Mouse (Mus musculus) adrenal gland, adult (tissue): ENCODE measurements around the gene Hopx.
"Not testable (repeated sequence)": the region's sequence is repeated elsewhere in the genome, so short reads cannot be mapped to it uniquely, and the experiment has no call there.

Experiments
- DNase-seq, 2 experiments: peaks; one replicate each; pipeline ENCODE4 v3.0.0; 2022 to 2023; ENCODE audit warnings: low spot score in 1 of 2; ENCODE audit not compliant: inconsistent age in 2 of 2

Gene Hopx

GRCm38 (mm10) chr5:77100691-77101090 lies 14.2 kb downstream of the Hopx start:
- DNase-seq = no peak

GRCm38 (mm10) chr5:77099997-77100380 lies 14.9 kb downstream of the Hopx start:
- peak in 1 of 2 experiments; percentile 28 for DNase-seq

- DNase-seq = no peak
Measured at GRCm38 (mm10) chr5:77099317-77099996, 15.5 kb downstream of the Hopx start.

DNA sequence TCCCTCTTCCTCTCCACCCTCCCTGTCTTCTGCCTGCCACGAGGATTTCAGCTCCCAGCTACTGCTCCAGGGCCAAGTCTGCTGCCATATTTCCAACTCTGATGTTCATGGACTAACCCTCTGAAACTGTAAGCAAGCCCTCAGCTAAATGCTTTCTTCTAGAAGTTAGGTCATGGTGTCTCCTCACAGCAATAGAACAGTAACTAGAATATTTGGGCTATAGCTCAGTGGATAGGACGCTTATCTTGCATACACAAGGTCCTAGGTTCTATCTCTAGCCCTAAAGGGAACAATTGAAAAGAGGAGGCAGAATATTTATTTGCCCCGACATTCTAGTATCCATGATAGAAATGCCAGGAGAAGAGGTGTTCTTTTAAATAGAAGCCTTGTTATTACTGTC lies 16.0 kb downstream of the Hopx start:
- no peak for DNase-seq

- DNase-seq = peak in 1 of 2 experiments; percentile 39
Measured at GRCm38 (mm10) chr5:77097686-77098085, 17.2 kb downstream of the Hopx start.

GRCm38 (mm10) chr5:77096194-77096593 lies 18.7 kb downstream of the Hopx start:
- not testable (repeated sequence) for DNase-seq

DNA sequence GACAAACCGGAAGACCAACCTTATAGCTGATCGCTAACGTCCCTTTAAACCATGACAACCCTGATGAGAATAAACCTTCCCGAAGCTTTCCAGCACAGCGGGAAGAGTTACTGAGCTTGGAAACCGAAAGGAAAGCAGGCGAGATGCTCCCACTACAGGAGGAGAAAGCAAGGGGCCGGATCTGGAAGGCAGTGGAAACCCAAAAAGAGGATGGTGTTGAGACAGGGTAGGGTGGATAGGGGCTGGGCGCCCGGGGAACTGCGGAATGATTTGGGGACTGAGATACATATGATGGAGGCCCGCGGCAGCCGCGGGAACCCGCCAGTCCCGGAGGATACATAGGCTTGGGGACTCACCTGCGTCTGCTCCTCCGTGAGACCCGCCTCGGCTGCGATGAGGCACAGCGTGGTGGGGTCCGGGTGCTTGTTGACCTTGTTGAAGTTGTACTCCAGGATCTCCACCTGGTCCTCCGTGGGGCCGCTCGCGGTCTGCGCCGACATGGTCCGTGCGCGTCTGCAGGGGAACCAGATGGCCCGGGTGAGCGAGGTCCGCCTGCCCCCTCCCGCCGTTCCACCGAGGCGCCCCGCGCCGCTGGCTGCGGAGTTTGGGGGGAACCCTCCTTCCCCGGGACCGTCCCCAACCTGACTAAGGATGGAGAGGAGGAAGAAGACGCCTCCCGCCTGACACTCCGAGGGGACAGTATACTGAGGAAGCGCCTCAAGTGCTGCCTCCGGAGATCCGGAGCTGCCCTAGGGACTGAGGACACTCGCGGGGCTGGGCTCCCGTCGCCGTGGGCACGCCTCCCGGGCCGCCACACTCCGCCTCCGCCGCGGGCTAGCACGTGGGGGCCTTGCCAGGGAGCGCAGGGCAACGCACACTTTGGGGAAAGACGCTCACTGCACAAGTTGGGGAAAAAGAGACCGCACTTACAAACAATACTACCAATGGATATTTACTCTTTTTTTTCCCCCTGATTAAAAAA lies 20.1 kb downstream of the Hopx start:
- peak; percentile 83 to 92 for DNase-seq

- no peak for DNase-seq
Measured at GRCm38 (mm10) chr5:77093961-77094360, 21.0 kb downstream of the Hopx start.

GRCm38 (mm10) chr5:77092531-77092930 lies 22.4 kb downstream of the Hopx start:
- no peak for DNase-seq

GRCm38 (mm10) chr5:77091923-77092322 lies 23.0 kb downstream of the Hopx start:
- no peak for DNase-seq

DNA sequence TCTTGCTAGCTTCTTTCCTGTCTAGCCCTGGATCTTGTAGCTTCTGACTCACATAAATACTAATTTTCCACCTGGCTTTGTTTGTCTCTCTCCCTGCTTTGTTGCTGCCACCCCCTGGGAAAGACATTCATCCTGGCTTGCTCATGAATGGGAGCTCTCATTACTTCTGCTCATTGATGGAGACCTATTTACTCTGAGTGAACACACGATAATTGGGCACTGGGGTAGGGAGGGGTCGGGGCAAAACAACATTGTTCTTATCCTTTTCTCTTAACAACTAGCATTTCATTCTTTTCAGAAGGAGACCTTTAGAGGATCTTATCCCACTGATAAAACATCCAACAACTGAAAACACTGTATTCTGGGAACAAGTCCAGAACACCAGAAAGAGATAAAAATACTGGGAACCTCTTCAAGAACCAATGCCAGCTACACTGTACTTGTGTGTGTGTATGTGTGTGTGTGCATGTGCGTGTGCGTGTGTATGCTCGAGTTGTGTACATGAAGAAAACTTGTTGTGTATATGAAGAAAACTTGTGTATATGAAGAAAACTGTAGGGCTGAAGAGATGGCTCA lies 24.3 kb downstream of the Hopx start:
- no peak for DNase-seq

- no peak for DNase-seq
Measured at GRCm38 (mm10) chr5:77089901-77090300, 25.0 kb downstream of the Hopx start.

DNA sequence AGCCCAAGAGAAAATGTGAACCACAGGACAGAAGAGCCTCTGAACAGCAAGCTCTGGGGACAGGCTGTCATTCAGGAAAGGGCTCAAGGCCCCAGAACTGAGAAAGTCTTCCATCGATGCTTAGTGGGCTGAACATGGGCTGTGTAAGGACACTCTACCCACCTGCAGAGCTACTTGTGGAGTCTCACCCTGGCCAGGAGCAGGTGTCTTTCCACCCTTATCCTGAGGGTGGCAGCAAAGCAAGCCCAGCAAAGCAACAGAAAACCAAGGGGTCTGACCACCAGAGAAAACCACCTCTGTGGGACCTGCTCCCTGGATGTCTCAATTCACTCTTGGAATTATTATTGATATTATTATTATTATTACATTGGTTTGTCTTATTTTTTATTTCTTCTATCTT lies 25.6 kb downstream of the Hopx start:
- DNase-seq = peak; percentile 39 to 70

DNA sequence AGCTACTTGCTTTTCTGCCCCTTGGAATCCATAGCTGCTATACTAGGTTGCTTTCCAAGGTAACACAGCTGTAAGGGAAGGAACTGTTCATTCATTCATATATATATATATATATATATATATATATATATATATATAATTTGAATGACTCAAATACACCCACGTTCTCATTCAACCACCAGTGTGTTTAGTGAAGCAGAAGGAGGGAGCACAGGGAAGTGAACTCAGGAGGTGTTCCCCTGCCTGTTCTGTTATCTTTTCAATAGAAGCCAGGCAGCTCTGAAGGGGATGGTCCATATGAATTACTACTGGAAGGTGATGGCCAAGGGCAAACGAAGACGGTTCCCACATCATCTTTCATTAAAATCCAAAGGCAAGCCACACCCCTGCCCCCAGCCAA lies 27.8 kb downstream of the Hopx start:
- no peak for DNase-seq

DNA sequence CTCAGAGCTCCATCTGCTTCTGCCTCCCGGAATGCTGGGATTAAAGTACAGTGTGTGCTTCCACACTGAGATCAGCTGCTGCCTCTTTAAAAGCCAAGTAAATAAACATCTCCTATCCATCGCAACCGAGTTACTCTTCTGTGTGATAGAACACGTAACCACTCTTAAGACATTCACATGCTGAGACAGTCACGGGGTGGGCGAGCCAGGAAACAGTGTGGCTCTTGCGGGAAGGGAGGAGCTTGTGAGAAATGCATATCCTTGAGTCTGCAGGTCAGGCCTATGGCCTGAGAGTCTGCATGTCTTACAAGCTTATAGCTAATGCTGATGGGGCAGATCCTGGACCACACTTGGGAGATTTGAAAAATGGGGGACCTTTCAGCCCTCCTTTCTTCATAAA lies 28.4 kb downstream of the Hopx start:
- DNase-seq = no peak

DNA sequence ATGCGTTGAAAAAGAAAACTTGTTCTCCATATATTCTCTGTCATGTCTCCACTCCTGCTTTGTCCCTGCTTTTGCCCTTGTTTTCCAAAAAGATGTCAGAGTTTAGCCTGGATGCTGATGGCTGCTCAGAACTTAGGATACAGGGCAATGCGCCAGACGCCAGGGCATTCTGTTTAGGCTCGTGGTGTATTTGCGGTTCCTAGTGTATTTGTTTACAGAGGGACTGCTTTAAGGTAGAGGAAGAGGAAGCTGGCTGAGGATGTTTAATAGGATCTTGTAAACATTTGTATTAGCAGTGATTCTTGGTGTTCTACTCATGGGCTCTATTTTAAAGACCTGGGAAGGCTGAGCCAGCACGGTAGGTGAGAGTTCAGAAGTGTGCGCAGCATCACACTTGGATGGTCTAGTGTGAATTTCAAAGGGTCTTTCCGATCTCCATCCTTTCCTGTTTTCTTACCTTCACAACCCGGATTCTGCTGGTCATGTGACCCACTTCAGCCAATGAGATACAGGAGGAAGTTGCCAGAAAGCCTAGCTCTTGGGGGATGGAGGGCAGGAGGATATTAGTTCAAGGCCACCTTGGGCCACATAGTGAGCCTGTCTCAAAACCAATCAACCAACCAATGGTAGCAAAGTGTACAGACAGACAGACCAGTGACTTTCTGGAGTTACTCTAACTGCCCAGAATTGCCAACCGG lies 29.0 kb downstream of the Hopx start:
- DNase-seq = no peak

DNA sequence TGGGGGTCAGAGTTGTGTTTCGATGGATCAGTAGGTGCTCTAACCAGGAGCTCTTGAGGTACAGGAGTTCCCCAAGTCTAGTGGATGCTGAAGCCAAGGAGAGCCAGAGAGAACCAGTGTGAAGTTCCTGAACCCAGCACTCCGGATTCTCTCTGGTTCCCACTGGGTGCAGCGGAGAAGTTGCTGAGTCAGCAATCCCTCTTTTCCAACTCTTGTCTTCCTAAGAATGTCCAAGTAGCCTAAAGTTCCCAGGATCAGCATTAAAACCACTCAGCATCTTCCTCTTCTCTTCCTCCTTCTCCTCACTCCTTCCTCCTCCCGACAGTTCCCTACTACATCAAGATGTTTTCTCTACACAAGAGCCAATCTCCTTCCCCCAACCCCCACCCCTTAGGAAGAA lies 30.5 kb downstream of the Hopx start:
- no peak for DNase-seq

DNA sequence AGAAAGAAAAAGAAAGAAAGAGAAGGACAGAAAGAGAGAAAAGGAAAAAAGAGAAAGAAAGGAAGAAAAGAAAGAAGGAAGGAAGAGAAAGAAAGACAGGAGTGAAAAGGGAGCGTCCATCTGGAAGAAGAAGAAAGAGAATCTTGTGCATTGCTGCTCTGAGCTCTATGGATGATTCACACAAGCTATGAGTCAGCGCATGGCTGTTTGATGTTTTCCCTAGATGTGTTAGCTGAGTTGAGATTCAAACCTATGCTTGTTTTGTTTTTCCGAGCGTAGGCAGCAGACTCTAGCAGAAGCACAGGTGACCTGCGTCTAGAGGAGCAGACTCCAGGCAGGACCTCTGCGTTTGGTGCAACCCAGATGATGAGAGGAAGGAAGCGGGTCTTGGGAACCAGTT lies 32.2 kb downstream of the Hopx start:
- DNase-seq = peak; percentile 35 to 70

GRCm38 (mm10) chr5:77080761-77081160 lies 34.2 kb downstream of the Hopx start:
- no peak for DNase-seq

GRCm38 (mm10) chr5:77075951-77076350 lies 39.0 kb downstream of the Hopx start:
- peak; percentile 45 to 69 for DNase-seq

DNA sequence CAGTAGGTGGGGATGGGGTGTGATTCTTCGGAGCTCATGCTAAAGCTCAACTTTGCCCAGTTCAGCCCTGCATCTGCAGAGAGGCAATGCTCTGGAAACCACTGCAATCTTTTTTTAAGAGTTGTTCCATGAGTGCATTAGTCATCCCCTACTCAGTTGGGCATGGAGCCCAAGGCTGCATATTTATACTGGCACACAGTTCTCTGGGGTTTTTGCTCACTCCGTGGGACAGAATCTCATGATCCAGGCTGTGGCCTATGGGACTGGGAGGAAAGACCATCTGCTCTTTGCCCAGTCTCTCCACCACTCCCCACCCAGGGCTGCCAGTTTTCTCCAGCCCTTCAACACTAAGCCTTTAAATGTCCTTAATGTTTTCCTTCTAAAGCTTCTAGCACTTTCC lies 40.0 kb downstream of the Hopx start:
- peak; percentile 88 to 93 for DNase-seq
